Mouse (Mus musculus) intestine, embryonic 16.5 days (tissue): ENCODE measurements around the gene Rhof. TPM values are rescaled to one million over a fixed set of nuclear protein-coding genes. Genes with fewer than 3 reads are reported as not detected.

ENCODE experiments used
- ATAC-seq: fragments of 200-750 bp; cut with Nextera tagmentation; 2 replicates; pipeline ENCODE4 v1.8.0; 2017; ENCODE audit warnings: moderate TSS enrichment, moderate library complexity
- H3K27ac ChIP-seq: fragments of 300-500 bp; sonication (generic); 2 replicates; pipeline ENCODE4 v1.5.1; 2014; ENCODE audit warnings: mild to moderate bottlenecking, low read length
- H3K27me3 ChIP-seq: fragments of 300-500 bp; sonication (generic); replicated peaks from 2 replicates; pipeline ENCODE4 v1.6.1; 2014; ENCODE audit warnings: low read length, control low read depth, mixed read lengths; ENCODE audit not compliant: control insufficient read depth, insufficient read depth
- H3K36me3 ChIP-seq: fragments of 300-500 bp; sonication (generic); 2 replicates; pipeline ENCODE4 v1.6.1; 2014; ENCODE audit warnings: low read length, control low read depth; ENCODE audit not compliant: control insufficient read depth, insufficient read depth
- H3K4me1 ChIP-seq: fragments of 300-500 bp; sonication (generic); 2 replicates; pipeline ENCODE4 v1.6.1; 2014; ENCODE audit warnings: low read length, control low read depth, mixed read lengths; ENCODE audit not compliant: control insufficient read depth, insufficient read depth
- H3K4me2 ChIP-seq: fragments of 300-500 bp; sonication (generic); 2 replicates; pipeline ENCODE4 v1.6.1; 2014; ENCODE audit warnings: low read depth, low read length, control low read depth
- H3K4me3 ChIP-seq: fragments of 300-500 bp; sonication (generic); 2 replicates; pipeline ENCODE4 v1.5.1; 2014; ENCODE audit warnings: mild to moderate bottlenecking, low read length
- H3K9ac ChIP-seq: fragments of 300-500 bp; sonication (generic); 2 replicates; pipeline ENCODE4 v1.6.1; 2014; ENCODE audit warnings: low read depth, low read length
- H3K9me3 ChIP-seq: fragments of 300-500 bp; sonication (generic); 2 replicates; pipeline ENCODE4 v1.6.1; 2016; ENCODE audit warnings: low read length, control low read depth; ENCODE audit not compliant: control insufficient read depth
- WGBS: fragments of 180-500 bp; shearing (Covaris S2); extraction: QIAGEN DNeasy Blood & Tissue Kit; methylation state at CpG from one replicate; pipeline ENCODE4 v1.1.7; 2014; 5-methylcytosine and 5-hydroxymethylcytosine counted together
- polyA plus RNA-seq: library from polyadenylated mRNA; unstranded; fragments of >200 nt; fragmentation: Nextera tagmentation; extraction: Ambion mirVana; gene quantifications from 2 replicates; pipeline ENCODE4 v1.2.1, GENCODE M21; 2015

Rhof gene
- polyA plus RNA-seq, 1 experiment from 2014 or later, result 2.5 TPM

DNA sequence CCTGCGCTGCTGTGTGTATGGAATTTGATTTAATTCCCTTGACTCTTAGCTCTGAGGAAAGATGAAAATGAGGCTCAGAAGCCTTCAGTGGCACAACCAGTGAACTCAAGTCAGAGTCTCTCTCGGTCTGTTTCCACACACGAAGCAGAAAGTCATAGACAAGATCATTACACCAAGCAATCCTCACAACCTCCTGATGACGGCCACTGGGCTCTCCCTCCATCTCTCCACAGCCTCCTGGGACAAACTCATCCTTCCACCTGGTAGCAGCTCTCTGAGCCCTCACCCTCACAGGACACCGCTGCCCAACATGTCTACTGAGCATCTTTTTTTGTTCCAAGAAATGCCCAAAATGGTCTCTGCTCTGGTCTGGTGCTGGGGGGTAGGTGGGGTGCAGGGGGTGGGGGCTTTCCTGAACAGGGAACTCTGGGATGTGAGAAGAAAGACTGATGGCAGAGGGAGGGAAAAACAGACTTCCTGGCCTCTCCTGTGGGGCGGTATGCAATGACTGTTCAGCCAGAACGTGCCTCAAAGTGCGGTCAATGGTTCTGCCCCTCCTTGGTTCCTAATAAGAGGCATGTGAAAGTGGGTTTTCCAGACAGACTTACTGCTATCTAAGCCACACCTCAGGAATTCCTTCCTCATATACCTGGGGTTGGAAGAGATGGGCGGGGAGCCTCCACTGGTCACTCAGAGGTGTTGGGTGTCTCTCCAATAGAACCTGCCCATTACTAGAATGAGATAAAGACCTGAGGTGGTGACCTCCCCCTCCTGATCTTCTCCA, 2.3 kb downstream of the Rhof start:
- Histone ChIP-seq H3K27ac (no peak overlapping the region; the same call in 1 of the 2 replicates), H3K27me3 (no peaks in the 10 kb centered on the region), H3K9me3 (no peaks in the 10 kb centered on the region), H3K4me3 (no peak overlapping the region), H3K9ac (no peak overlapping the region), H3K4me1 (peaks cover 49% of the 10 kb centered on the region), H3K36me3 (0 out of 2 replicates have a peak, but pooled peaks cover 4% of the 10 kb centered on the region), H3K4me2 (no peak overlapping the region)
- ATAC-seq, result 0 out of 2 replicates have a peak, but pooled peaks have one; percentile 5
- 80% methylated on average over 9 of the region's 9 CpGs for WGBS

DNA sequence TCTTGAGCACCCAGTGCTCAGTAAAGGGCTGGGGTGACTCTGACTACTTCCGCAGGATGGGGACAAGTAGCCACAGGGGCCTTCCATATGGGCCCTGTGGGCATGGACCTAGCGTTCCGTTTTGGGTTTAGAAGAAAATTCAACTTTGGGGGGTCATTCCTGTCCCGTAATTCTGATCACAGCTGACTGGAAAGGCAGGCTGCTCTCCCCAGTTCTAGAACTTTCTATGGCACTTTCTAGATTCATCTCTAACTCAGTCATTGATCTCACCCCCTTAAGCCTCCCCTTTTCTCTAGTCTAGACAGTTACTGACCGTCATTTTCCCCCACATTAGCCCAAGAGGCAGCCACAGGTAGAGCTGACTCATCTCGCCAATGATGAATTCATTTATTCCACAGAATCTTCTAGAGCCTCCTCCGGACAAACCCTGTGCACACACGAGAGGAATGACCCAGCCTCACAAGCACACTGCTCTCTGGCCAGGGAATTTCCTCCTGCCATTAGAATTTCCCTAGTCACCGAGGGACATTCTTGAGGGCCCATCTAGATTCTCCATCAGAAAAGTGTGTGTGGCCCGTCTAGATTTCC, 3.2 kb downstream of the Rhof start:
- Histone ChIP-seq H3K9ac (no peak overlapping the region), H3K27me3 (no peaks in the 10 kb centered on the region), H3K4me2 (no peak overlapping the region), H3K4me3 (no peak overlapping the region), H3K36me3 (0 out of 2 replicates have a peak, but pooled peaks cover 4% of the 10 kb centered on the region), H3K27ac (no peak overlapping the region), H3K9me3 (no peaks in the 10 kb centered on the region), H3K4me1 (peaks cover 39% of the 10 kb centered on the region)
- ATAC-seq, result no peak
- 78% methylated on average over 10 of the region's 10 CpGs for WGBS

DNA sequence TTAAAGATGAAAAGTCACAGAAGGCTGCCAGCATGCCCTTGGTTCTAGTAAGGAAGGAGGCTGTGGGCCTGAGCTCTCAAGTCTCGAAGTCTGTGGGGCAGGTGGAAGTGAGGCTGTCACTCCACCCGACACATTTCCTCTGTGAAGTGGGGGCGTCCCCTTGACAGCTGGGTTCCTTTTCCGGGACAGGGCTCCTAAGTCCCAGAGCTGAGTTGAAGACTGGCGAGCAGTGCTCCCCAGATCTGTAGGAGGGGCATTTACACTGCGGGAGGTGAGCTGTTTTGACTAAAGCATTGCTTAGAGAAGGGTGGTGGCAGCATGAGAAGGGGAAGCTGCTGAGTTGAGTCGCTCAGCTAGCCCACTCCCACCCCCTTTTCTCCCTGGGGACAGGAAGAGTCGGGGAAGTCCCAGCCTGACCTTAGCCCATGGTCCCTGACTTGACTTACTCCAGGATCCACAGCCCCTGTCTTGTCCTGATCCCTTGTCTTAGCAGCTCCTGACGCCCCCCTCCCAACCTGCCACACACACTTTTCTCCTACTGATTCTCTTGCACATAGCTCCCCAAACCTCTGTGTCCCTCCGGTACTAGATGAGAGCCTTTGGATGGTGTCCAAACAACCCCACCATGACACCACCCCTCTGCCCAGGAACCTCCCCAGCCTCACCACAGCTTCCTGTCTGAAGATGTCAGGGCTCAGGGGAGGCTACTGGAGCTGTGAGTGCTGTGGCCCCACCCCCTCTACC, 3.9 kb downstream of the Rhof start:
- Histone ChIP-seq H3K4me2 (no peak overlapping the region), H3K9ac (no peak overlapping the region), H3K36me3 (0 out of 2 replicates have a peak, but pooled peaks cover 4% of the 10 kb centered on the region), H3K4me1 (peaks cover 33% of the 10 kb centered on the region), H3K4me3 (no peak overlapping the region), H3K9me3 (no peaks in the 10 kb centered on the region), H3K27me3 (no peaks in the 10 kb centered on the region), H3K27ac (no peak overlapping the region)
- 61% methylated on average over 9 of the region's 10 CpGs for WGBS
- ATAC-seq, result no peak

DNA sequence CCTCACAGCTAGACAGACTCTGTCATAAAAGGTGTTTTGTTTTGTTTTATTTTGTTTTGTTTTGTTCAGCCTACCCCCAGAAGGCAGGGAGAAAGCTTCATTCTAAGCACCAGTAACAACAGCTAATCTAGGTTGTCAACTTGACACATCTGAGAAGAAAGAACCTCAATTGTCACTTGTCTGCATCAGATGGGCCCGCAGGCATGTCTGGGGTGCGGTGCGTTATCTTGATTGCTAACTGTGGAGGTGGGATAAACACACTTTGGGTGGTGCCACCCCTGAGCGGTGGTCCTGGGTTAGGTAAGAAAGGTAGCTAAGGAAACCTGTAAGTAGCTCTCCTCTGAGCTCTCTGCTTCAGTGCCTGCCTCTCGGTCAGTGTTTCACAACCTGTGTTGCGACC, 5.5 kb downstream of the Rhof start:
- H3K27me3 ChIP-seq, result no peaks in the 10 kb centered on the region
- 0 out of 2 replicates have a peak, but pooled peaks cover 4% of the 10 kb centered on the region for H3K36me3 ChIP-seq
- peaks cover 18% of the 10 kb centered on the region for H3K4me1 ChIP-seq
- no peak overlapping the region for H3K4me2 ChIP-seq
- no peak for ATAC-seq
- H3K4me3 ChIP-seq, result no peak overlapping the region
- H3K9me3 ChIP-seq, result no peaks in the 10 kb centered on the region
- H3K27ac ChIP-seq, result no peak overlapping the region
- H3K9ac ChIP-seq, result no peak overlapping the region
- WGBS, result 76% methylated on average over 6 of the region's 6 CpGs

DNA sequence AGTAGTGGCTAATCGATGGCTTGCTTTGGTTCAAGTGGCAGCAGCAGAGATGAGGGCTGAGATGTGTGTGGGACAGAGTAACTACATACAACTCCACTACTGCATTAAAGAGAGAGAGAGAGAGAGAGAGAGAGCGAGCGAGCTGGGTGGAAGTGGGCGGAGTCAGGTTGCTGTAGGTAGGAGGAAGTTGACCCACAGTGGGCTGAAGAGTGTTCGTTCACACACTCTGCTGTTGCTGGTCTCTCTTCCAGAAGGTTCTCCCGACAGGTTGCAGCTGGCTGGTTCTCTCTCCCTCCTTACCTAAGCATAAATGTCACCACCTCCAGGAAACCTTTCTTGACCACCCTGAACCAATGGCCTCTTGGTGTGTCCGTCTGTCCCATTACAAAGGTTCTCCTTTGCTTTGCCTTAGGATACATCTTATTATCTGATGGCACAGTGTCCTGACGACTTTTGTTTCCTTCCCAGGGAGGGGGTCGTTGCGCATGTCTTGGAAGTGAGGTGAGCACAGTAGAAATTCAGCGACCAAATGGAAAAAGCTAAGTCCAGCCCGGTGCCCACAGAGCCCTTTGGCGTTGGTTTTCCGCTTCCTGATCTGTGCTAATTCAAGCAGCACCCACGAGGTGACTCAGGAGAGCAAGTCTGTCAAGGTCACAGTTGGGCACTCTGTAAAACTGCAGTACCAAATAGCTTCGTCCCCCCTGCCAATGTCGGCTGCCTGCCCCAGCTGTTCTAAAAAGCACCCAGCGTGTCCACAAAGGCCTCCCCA, 6.7 kb downstream of the Rhof start:
- Histone ChIP-seq H3K27me3 (no peaks in the 10 kb centered on the region), H3K4me3 (no peak overlapping the region), H3K4me2 (no peak overlapping the region), H3K36me3 (0 out of 2 replicates have a peak, but pooled peaks cover 4% of the 10 kb centered on the region), H3K4me1 (peaks cover 11% of the 10 kb centered on the region), H3K9me3 (no peaks in the 10 kb centered on the region), H3K27ac (no peak overlapping the region), H3K9ac (no peak overlapping the region)
- WGBS, result 77% methylated on average over 18 of the region's 18 CpGs
- no peak for ATAC-seq

DNA sequence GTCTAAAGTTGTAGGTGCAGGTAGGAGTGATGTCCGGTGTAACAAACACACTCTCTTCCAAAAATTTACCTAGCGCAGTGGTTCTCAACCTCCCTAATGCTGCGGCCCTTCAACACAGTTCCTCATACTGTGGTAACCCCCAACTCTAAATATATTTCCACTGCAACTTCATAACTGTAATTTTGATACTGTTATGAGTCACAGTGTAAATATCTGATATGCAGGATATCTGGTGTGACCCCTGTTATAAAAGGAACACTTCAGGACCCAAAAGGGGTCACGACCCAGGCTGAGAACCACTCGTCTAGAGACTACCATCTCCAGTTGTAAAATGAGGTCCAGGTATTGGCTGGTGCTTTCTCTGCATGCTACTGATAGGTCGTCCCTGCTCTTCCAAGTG, 7.4 kb downstream of the Rhof start:
- H3K36me3 ChIP-seq, result 0 out of 2 replicates have a peak, but pooled peaks cover 4% of the 10 kb centered on the region
- ATAC-seq, result no peak
- H3K4me2 ChIP-seq, result no peak overlapping the region
- 76% methylated on average over 6 of the region's 6 CpGs for WGBS
- H3K9me3 ChIP-seq, result no peaks in the 10 kb centered on the region
- no peaks in the 10 kb centered on the region for H3K27me3 ChIP-seq
- H3K27ac ChIP-seq, result no peak overlapping the region
- H3K9ac ChIP-seq, result no peak overlapping the region
- no peak overlapping the region for H3K4me3 ChIP-seq
- H3K4me1 ChIP-seq, result peaks cover 8% of the 10 kb centered on the region

DNA sequence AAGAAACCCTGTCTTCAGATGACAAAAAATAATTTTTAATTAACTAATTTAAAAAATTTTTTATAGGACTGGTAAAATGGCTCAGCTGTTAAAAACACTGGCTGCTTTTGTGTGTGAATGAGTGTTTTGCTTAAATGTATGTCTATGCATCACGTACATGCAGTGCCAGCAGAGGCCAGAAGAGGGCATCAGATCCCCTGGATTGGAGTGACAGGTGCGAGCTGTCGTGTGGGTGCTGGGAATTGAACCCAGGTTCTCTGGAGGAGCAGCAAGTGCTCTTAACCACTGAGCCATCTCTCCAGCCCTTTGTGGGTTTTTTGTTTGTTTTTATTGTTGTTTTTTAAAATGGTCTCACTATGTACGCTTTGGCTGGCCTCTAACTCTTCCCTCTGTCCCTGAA, 10.3 kb downstream of the Rhof start:
- no peak for ATAC-seq
- H3K4me2 ChIP-seq, result no peak overlapping the region
- no peaks in the 10 kb centered on the region for H3K9me3 ChIP-seq
- H3K27ac ChIP-seq, result no peak overlapping the region
- H3K4me3 ChIP-seq, result no peak overlapping the region
- no peaks in the 10 kb centered on the region for H3K36me3 ChIP-seq
- WGBS, result 87% methylated on average over 4 of the region's 4 CpGs
- H3K27me3 ChIP-seq, result no peaks in the 10 kb centered on the region
- H3K9ac ChIP-seq, result no peak overlapping the region
- 0 out of 2 replicates have a peak, but pooled peaks cover 3% of the 10 kb centered on the region for H3K4me1 ChIP-seq

DNA sequence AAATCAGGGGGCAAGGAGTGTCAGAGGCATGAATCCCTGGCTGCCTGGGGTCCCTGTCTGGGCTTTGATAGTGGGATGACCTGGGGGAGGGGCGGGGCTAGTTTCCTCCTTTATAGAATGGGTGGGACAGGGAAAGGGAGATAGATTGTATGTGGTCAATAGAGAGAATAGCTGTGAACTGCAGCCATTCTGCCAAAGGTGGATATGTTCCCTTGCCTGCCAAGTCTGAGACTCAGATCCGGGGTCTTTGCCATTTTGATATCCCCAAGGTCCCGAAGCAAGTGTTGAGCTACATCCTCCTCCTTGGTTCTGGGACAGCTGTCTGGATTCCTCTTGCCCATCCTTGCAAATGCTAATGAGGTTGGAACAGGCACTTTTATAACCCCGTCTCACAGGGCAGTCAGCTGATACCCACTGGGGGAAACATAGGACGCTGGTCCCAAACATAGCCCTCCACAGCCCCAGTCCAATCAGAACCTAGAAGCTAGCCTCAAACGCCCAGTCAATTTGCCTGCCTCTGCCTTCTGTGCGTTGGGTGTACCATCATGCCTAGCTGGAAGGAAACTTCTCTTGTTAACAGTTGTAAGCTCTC, 11.8 kb downstream of the Rhof start:
- no peak overlapping the region for H3K9ac ChIP-seq
- H3K4me2 ChIP-seq, result no peak overlapping the region
- ATAC-seq, result no peak
- H3K27ac ChIP-seq, result no peak overlapping the region
- no peaks in the 10 kb centered on the region for H3K4me1 ChIP-seq
- 71% methylated on average over 7 of the region's 7 CpGs for WGBS
- no peaks in the 10 kb centered on the region for H3K27me3 ChIP-seq
- H3K36me3 ChIP-seq, result no peaks in the 10 kb centered on the region
- H3K4me3 ChIP-seq, result no peak overlapping the region
- no peaks in the 10 kb centered on the region for H3K9me3 ChIP-seq
